Mouse (Mus musculus) testis, adult 2 months (tissue): ENCODE measurements around the gene Ets2. TPM values are rescaled to one million over a fixed set of nuclear protein-coding genes. Genes with fewer than 3 reads are reported as not detected.

Experiments
- H3K27ac ChIP-seq: fragments of 200-500 bp; 2 replicates; pipeline ENCODE4 v1.5.1; 2012; ENCODE audit warnings: low read depth, low read length; ENCODE audit not compliant: control insufficient read depth, insufficient read depth
- H3K27me3 ChIP-seq: fragments of 200-500 bp; 2 replicates; pipeline ENCODE4 v1.6.1; 2012; ENCODE audit warnings: mild to moderate bottlenecking, low read length, moderate library complexity; ENCODE audit not compliant: control insufficient read depth, insufficient read depth
- H3K36me3 ChIP-seq: fragments of 200-500 bp; 2 replicates; pipeline ENCODE4 v1.6.1; 2012; ENCODE audit warnings: mild to moderate bottlenecking, low read length; ENCODE audit not compliant: control insufficient read depth, insufficient read depth
- H3K4me1 ChIP-seq: fragments of 200-500 bp; 2 replicates; pipeline ENCODE4 v1.6.1; 2012; ENCODE audit warnings: low read length; ENCODE audit not compliant: control insufficient read depth, insufficient read depth
- H3K4me3 ChIP-seq: fragments of 200-500 bp; 2 replicates; pipeline ENCODE4 v1.5.1; 2012; ENCODE audit warnings: low read depth, mild to moderate bottlenecking, low read length, moderate library complexity, mixed read lengths; ENCODE audit not compliant: control insufficient read depth
- CTCF ChIP-seq: fragments of 200-500 bp; IDR thresholded peaks from 2 replicates; pipeline ENCODE4 v1.5.1; 2012; ENCODE audit warnings: low read depth, mild to moderate bottlenecking, inconsistent platforms, low read length, moderate library complexity; ENCODE audit not compliant: control insufficient read depth, insufficient read depth, insufficient replicate concordance
- POLR2A ChIP-seq: fragments of 200-500 bp; IDR thresholded peaks from 2 replicates; pipeline ENCODE4 v1.6.1; 2012; ENCODE audit warnings: low read depth, mild to moderate bottlenecking, inconsistent platforms, low read length, moderate library complexity; ENCODE audit not compliant: control insufficient read depth
- polyA plus RNA-seq: library from polyadenylated mRNA; depleted of rRNA; stranded (reverse); fragments of >200 nt; gene quantifications from 2 replicates; pipeline ENCODE4 v1.2.3, GENCODE M21; 2012

Ets2 gene
- polyA plus RNA-seq, 1 experiment = 1.0 TPM

DNA sequence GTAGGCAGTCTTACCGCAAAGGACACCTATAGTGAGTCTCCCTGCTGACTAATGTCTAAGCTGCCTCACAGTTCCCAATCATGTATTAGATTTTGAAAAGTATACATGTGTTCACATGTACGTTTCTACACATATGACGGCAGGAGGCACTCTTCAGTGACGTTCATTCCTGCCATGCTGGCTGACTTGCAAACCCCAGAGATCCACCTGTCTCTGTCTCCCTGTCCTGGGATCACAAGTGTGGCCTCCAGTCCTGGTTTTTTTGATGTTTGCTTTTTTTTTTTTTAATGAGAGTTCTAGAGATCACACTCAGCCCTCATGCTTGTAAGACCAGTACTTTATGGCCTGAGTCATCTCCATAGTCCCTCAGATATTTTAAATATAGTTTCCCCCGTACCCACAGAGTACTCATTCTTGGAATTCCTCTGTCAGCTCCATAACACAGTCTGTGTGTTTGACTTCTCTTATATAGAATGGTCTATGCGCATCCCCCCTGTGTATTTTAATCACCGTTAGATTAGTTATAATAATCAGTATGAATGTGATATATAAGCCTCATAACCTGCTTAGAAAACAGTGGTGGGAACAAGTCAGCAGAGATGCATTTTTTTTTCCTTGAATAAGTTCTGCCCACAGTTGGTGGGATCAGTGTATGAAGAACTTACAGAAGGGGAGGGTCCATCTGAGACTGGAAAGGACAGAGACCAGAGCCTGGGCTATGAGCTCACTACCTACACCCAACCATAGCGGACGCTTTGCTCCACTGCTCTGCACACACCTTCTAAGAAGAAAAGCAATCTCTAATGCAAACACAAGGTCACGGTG lies 40.3 kb downstream of the Ets2 start:
- 0 out of 2 replicates have a peak, but pooled peaks cover 2% of the 10 kb centered on the region for H3K4me1 ChIP-seq
- H3K27me3 ChIP-seq = no peaks in the 10 kb centered on the region
- H3K4me3 ChIP-seq = no peak overlapping the region
- no peak overlapping the region for H3K27ac ChIP-seq
- TF ChIP-seq POLR2A (no peak), CTCF (no peak)
- H3K36me3 ChIP-seq = no peaks in the 10 kb centered on the region

- TF ChIP-seq CTCF (no peak), POLR2A (no peak)
- Histone ChIP-seq H3K27me3 (no peaks in the 10 kb centered on the region), H3K4me3 (no peak overlapping the region), H3K4me1 (0 out of 2 replicates have a peak, but pooled peaks cover 2% of the 10 kb centered on the region), H3K36me3 (no peaks in the 10 kb centered on the region), H3K27ac (no peak overlapping the region)
Measured at GRCm38 (mm10) chr16:95742740-95743030, 40.8 kb downstream of the Ets2 start.

GRCm38 (mm10) chr16:95743104-95743503 lies 41.2 kb downstream of the Ets2 start:
- Histone ChIP-seq H3K4me1 (0 out of 2 replicates have a peak, but pooled peaks cover 2% of the 10 kb centered on the region), H3K4me3 (no peak overlapping the region), H3K36me3 (no peaks in the 10 kb centered on the region), H3K27ac (no peak overlapping the region), H3K27me3 (no peaks in the 10 kb centered on the region)
- TF ChIP-seq CTCF = no peak
- no peak for TF ChIP-seq POLR2A

GRCm38 (mm10) chr16:95744771-95745170 lies 42.9 kb downstream of the Ets2 start:
- TF ChIP-seq POLR2A (no peak), CTCF (no peak)
- Histone ChIP-seq H3K27me3 (no peaks in the 10 kb centered on the region), H3K36me3 (no peaks in the 10 kb centered on the region), H3K4me3 (no peak overlapping the region), H3K27ac (no peak overlapping the region), H3K4me1 (no peaks in the 10 kb centered on the region)

- Histone ChIP-seq H3K4me1 (no peaks in the 10 kb centered on the region), H3K27me3 (no peaks in the 10 kb centered on the region), H3K4me3 (no peak overlapping the region), H3K27ac (no peak overlapping the region), H3K36me3 (no peaks in the 10 kb centered on the region)
- TF ChIP-seq CTCF (no peak), POLR2A (no peak)
Measured at GRCm38 (mm10) chr16:95745685-95746084, 43.8 kb downstream of the Ets2 start.

- Histone ChIP-seq H3K4me1 (no peaks in the 10 kb centered on the region), H3K4me3 (no peak overlapping the region), H3K27ac (no peak overlapping the region), H3K36me3 (no peaks in the 10 kb centered on the region), H3K27me3 (no peaks in the 10 kb centered on the region)
- TF ChIP-seq POLR2A (no peak), CTCF (no peak)
Measured at GRCm38 (mm10) chr16:95746565-95746964, 44.7 kb downstream of the Ets2 start.

- H3K4me3 ChIP-seq = no peak overlapping the region
- no peaks in the 10 kb centered on the region for H3K4me1 ChIP-seq
- no peak overlapping the region for H3K27ac ChIP-seq
- TF ChIP-seq POLR2A (no peak), CTCF (no peak)
- H3K36me3 ChIP-seq = no peaks in the 10 kb centered on the region
- H3K27me3 ChIP-seq = no peaks in the 10 kb centered on the region
Measured at GRCm38 (mm10) chr16:95749291-95750103, 47.6 kb downstream of the Ets2 start.
